Mouse (Mus musculus): ENCODE results near the gene Eef1a1. TPM values are rescaled to one million over a fixed set of nuclear protein-coding genes. Genes with fewer than 3 reads are reported as not detected.
"Not testable (repeated sequence)": the region's sequence is repeated elsewhere in the genome, so short reads cannot be mapped to it uniquely, and the experiment has no call there.

Gene Eef1a1
- polyA plus RNA-seq (2017; shearing (Covaris generic)): over 10,000 TPM; 10,605 to 11,851 TPM

GRCm38 (mm10) chr9:78488890-78489420 is at the start of gene Eef1a1:
TSS of gene Eef1a1 (minus strand) at chr9:78489151.
- ATAC-seq: peak; percentile 74

- no peak for ATAC-seq
These were observed 49.5 kb upstream of the Eef1a1 start for GRCm38 (mm10) chr9:78538421-78538820.

GRCm38 (mm10) chr9:78537154-78537873 is 48.4 kb upstream of the Eef1a1 start:
- ATAC-seq: no peak

- ATAC-seq: no peak
These were observed 45.7 kb upstream of the Eef1a1 start for GRCm38 (mm10) chr9:78534606-78535005.

- peak; percentile 77 for ATAC-seq
These were observed 44.5 kb upstream of the Eef1a1 start for GRCm38 (mm10) chr9:78533296-78533935.

GRCm38 (mm10) chr9:78532341-78532819 is 43.4 kb upstream of the Eef1a1 start:
- ATAC-seq: no peak

GRCm38 (mm10) chr9:78531816-78532215 is 42.9 kb upstream of the Eef1a1 start:
- ATAC-seq: no peak

GRCm38 (mm10) chr9:78527767-78528381 is 38.9 kb upstream of the Eef1a1 start:
- ATAC-seq: peak; percentile 72

- ATAC-seq: peak; percentile 90
These were observed 38.4 kb upstream of the Eef1a1 start for GRCm38 (mm10) chr9:78527301-78527761.

GRCm38 (mm10) chr9:78526206-78526605 is 37.3 kb upstream of the Eef1a1 start:
- no peak for ATAC-seq

GRCm38 (mm10) chr9:78525451-78526135 is 36.6 kb upstream of the Eef1a1 start:
- no peak for ATAC-seq

- ATAC-seq: peak; percentile 80
These were observed 32.7 kb upstream of the Eef1a1 start for GRCm38 (mm10) chr9:78521689-78522088.

GRCm38 (mm10) chr9:78520780-78521601 is 32.0 kb upstream of the Eef1a1 start:
- peak; percentile 34 for ATAC-seq

GRCm38 (mm10) chr9:78520127-78520779 is 31.3 kb upstream of the Eef1a1 start:
- ATAC-seq: no peak

GRCm38 (mm10) chr9:78517237-78517636 is 28.3 kb upstream of the Eef1a1 start:
- not testable (repeated sequence) for ATAC-seq

- ATAC-seq: no peak
These were observed 27.2 kb upstream of the Eef1a1 start for GRCm38 (mm10) chr9:78516125-78516524.

GRCm38 (mm10) chr9:78514681-78515080 is 25.7 kb upstream of the Eef1a1 start:
- ATAC-seq: no peak

- ATAC-seq: no peak
These were observed 25.0 kb upstream of the Eef1a1 start for GRCm38 (mm10) chr9:78513776-78514500.

- no peak for ATAC-seq
These were observed 22.8 kb upstream of the Eef1a1 start for GRCm38 (mm10) chr9:78511705-78512104.

GRCm38 (mm10) chr9:78508106-78508786 is 19.3 kb upstream of the Eef1a1 start:
- no peak for ATAC-seq
